Mouse (Mus musculus) limb, embryonic 11.5 days (tissue): ENCODE measurements around the gene Crym. TPM values are rescaled to one million over a fixed set of nuclear protein-coding genes. Genes with fewer than 3 reads are reported as not detected.

Experiments used
- ATAC-seq: fragments of 200-750 bp; cut with Nextera tagmentation; 2 replicates; pipeline ENCODE4 v1.8.0; 2017; ENCODE audit warnings: low read depth; ENCODE audit not compliant: insufficient number of reproducible peaks, low FRiP score, low TSS enrichment
- DNase-seq: peaks from one replicate; pipeline ENCODE4 v3.0.0-alpha.2; 2015; ENCODE audit warnings: low spot score
- H3K27ac ChIP-seq: fragments of 300-500 bp; sonication (generic); replicated peaks from 2 replicates; pipeline ENCODE4 v1.5.1; 2014; ENCODE audit warnings: low read depth, mild to moderate bottlenecking, low read length
- H3K27me3 ChIP-seq: fragments of 300-500 bp; sonication (generic); 2 replicates; pipeline ENCODE4 v1.6.1; 2014; ENCODE audit warnings: mild to moderate bottlenecking, low read length, mixed read lengths; ENCODE audit not compliant: control insufficient read depth, insufficient read depth
- H3K36me3 ChIP-seq: fragments of 300-500 bp; sonication (generic); 2 replicates; pipeline ENCODE4 v1.6.1; 2014; ENCODE audit warnings: mild to moderate bottlenecking, low read length, moderate library complexity, mixed read lengths; ENCODE audit not compliant: control insufficient read depth, insufficient read depth
- H3K4me1 ChIP-seq: fragments of 300-500 bp; sonication (generic); 2 replicates; pipeline ENCODE4 v1.6.1; 2014; ENCODE audit warnings: low read length, mixed read lengths; ENCODE audit not compliant: control insufficient read depth, insufficient read depth
- H3K4me2 ChIP-seq: fragments of 300-500 bp; sonication (generic); 2 replicates; pipeline ENCODE4 v1.6.1; 2014; ENCODE audit warnings: low read depth, mild to moderate bottlenecking, moderate library complexity; ENCODE audit not compliant: severe bottlenecking
- H3K4me3 ChIP-seq: fragments of 300-500 bp; sonication (generic); 2 replicates; pipeline ENCODE4 v1.5.1; 2014; ENCODE audit warnings: low read depth, low read length
- H3K9ac ChIP-seq: fragments of 300-500 bp; sonication (generic); 2 replicates; pipeline ENCODE4 v1.6.1; 2014; ENCODE audit warnings: mild to moderate bottlenecking, low read length
- H3K9me3 ChIP-seq: fragments of 300-500 bp; sonication (generic); 2 replicates; pipeline ENCODE4 v1.6.1; 2016; ENCODE audit warnings: low read length; ENCODE audit not compliant: control insufficient read depth
- WGBS: fragments of 180-500 bp; shearing (Covaris S2); extraction: QIAGEN DNeasy Blood & Tissue Kit; methylation state at CpG from one replicate; pipeline ENCODE4 v1.1.7; 2014; 5-methylcytosine and 5-hydroxymethylcytosine counted together
- polyA plus RNA-seq: library from polyadenylated mRNA; unstranded; fragments of >200 nt; fragmentation: Nextera tagmentation; extraction: Ambion mirVana; gene quantifications from 2 replicates; pipeline ENCODE4 v1.2.1, GENCODE M21; 2014

Gene Crym
- polyA plus RNA-seq, 1 experiment from 2014 or later, result 9.6 TPM

DNA sequence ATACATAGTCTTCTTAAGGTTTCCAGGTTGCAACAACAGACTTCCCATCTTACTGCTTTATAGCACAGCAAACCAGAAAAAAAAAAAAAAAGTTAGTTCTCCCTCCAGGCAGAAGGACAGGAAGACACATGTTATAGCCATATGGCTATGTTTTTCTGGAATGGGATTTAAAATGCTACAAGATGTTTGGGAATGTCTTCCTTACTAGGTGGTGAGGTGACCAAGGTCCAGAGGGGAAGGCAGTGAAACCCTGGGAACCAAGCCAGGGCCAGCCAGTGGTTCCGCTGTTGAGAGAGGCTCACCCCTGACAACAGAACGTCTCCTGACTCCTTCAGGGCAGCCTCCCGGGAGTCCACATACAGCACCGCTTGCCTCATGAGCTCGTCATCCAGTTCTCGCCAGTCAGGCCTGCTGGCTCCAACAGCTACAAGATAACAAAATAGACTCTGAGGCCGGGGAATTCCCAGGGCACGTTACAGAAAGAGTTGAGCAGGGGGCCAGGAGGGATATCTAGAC lies 11.7 kb downstream of the Crym start:
- Histone ChIP-seq H3K4me2 (no peak overlapping the region), H3K27ac (no peak overlapping the region), H3K9ac (no peak overlapping the region), H3K27me3 (no peaks in the 10 kb centered on the region), H3K9me3 (no peaks in the 10 kb centered on the region), H3K4me3 (no peak overlapping the region), H3K4me1 (no peaks in the 10 kb centered on the region), H3K36me3 (no peaks in the 10 kb centered on the region)
- DNase-seq (no peak), ATAC-seq (no peak)
- 71% methylated on average over 8 of the region's 8 CpGs for WGBS

DNA sequence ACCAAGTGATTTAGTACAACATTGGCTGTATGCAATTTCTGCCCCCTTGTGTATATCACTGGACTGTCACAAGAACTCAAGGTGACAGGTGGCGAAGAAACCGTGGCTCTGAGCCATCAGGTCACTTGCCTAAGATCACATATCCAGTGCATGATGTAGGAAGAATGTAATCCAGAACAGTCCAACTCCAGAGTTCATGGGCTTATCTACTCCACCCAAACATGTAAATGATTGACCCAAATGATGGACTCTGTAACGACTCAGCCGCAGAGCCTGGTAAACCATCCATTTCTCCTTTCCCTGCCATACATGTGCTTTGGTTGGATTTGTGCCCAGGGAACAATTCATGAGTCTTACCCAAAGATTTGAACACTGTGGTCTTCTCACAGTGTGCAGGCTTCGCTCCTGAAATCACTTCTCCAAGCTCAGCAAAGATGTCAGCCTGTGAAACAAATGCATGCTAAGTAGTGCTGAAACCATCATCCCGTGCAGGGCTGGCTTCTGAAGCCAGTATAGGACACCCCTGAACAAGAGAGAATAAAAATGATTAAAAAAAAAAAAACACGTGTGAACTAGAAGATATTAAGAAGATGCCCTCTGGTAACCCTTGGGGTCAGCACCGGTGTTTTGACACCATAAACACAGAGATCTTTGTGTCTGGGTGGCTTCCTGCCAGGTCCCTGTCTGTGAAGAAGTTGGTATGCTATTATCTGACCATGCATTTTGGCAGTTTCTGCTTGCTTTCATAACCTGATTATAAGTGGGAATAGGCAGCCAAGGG lies 12.4 kb downstream of the Crym start:
- Histone ChIP-seq H3K4me1 (no peaks in the 10 kb centered on the region), H3K27ac (no peak overlapping the region), H3K4me2 (no peak overlapping the region), H3K9ac (no peak overlapping the region), H3K9me3 (no peaks in the 10 kb centered on the region), H3K4me3 (no peak overlapping the region), H3K27me3 (no peaks in the 10 kb centered on the region), H3K36me3 (no peaks in the 10 kb centered on the region)
- whole genome bisulfite sequencing, result 85% methylated on average over 8 of the region's 8 CpGs
- DNase-seq, result no peak
- ATAC-seq, result no peak

DNA sequence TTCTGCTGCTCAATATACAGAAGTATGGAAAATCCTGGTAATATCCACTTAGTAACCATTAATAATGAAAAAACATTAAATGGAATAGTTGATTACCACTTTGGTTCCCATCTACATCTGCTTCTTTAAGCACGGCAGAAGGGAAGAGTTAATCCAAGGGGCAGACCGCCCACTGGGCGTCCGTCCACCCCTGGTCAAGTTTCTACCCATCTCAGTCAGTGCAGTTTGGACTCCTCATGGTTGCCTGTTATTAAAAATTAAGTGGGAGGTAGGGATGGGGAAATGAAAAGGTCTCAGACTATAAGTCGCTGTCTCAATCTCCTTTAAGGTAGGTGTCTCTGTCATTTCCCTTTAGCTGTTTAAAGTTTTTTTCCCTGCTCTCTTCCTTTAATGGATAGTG lies 13.0 kb downstream of the Crym start:
- 87% methylated on average over 5 of the region's 5 CpGs for WGBS

DNA sequence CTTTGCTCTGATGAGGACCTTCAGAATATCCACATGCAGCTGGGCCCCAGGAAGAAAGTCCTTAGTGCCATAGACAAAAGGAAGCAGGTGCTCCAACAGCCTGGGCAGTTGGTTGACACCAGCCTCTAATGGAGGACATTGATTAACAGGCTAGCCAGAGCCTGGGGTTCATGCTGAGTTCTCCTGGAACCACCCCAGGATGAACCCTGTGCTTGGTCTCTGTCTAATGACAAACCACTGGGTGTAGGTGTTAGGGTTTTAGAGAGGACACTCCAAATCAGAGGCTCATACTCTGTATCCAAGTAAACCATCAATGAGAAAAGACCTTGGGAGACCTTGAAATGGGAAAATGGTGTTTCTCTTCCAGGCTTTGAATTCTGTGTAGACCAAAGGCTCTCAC lies 19.0 kb downstream of the Crym start:
- no peak overlapping the region for H3K4me2 ChIP-seq
- DNase-seq (no peak), ATAC-seq (no peak)
- no peak overlapping the region for H3K27ac ChIP-seq
- no peak overlapping the region for H3K9ac ChIP-seq
- no peaks in the 10 kb centered on the region for H3K9me3 ChIP-seq
- no peaks in the 10 kb centered on the region for H3K27me3 ChIP-seq
- no peaks in the 10 kb centered on the region for H3K4me1 ChIP-seq
- H3K4me3 ChIP-seq, result no peak overlapping the region
- no peaks in the 10 kb centered on the region for H3K36me3 ChIP-seq

More for the DNA sequence above, 13.0 kb downstream of the Crym start:
- Histone ChIP-seq H3K36me3 (no peaks in the 10 kb centered on the region), H3K4me1 (no peaks in the 10 kb centered on the region), H3K9ac (no peak overlapping the region), H3K4me3 (no peak overlapping the region), H3K27me3 (no peaks in the 10 kb centered on the region), H3K27ac (no peak overlapping the region), H3K9me3 (no peaks in the 10 kb centered on the region), H3K4me2 (no peak overlapping the region)
- no peak for ATAC-seq
- DNase-seq, result no peak

DNA sequence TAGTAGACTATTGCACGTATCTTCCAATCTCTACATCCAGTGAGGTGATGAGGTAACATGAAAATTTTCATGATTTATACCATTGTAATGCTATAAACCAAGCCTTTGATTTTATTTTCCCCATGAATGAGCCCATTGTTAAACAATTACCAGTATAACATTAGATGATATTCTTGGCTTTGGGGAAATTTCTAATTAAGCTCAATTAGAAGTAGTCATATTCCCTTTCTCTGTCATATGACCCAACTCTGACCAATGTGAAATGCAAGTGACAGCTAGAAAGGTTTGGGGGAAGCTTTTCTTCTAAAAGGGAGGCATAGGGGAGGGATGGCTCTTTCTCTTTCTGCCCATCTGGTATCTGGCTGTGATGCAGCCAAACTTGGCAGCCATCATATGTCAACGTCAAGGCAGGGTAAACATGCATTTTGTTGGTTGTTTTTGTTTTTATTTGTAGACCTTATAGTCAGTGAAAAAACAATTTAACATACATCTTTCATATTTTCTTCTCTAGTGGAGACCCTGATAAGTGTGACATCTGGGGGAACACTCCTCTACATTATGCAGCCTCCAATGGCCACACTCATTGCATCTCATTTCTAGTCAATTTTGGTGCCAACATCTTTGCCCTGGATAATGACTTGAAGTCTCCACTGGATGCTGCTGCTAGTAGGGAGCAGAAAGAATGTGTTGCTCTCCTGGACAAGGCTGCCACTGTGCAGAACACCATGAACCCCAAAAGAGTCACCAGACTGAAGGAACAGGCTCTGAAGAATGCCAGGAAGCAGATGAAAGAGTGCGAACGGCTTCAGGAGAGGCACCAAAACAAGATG lies 20.3 kb downstream of the Crym start:
- DNase-seq, result no peak
- H3K27me3 ChIP-seq, result no peaks in the 10 kb centered on the region

DNA sequence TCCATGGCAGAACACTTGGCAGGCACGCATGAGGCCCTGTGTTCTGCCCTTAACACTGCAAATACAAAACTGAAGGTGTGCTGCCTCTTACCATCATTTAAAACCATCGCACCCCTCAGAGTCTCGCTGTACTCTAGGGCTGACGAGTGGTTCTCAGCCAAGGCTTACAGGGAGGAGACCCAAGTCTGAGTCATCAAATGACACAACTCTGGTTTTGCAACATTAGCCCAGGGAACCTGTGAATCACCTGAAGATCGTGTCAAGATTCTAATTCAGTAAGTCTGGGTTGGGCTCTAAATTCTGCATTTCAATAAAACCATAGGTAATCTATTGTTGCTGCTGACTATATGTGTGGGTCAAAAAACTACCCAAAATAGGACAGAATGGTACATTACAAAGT lies 21.4 kb downstream of the Crym start:
- H3K4me3 ChIP-seq, result no peak overlapping the region
- no peak overlapping the region for H3K27ac ChIP-seq
- no peak for DNase-seq
- WGBS, result 81% methylated on average over 5 of the region's 5 CpGs
- no peaks in the 10 kb centered on the region for H3K36me3 ChIP-seq
- no peaks in the 10 kb centered on the region for H3K4me1 ChIP-seq
- no peak for ATAC-seq
- H3K9ac ChIP-seq, result no peak overlapping the region
- no peaks in the 10 kb centered on the region for H3K27me3 ChIP-seq
- H3K9me3 ChIP-seq, result no peaks in the 10 kb centered on the region
- no peak overlapping the region for H3K4me2 ChIP-seq

More for the DNA sequence above, 20.3 kb downstream of the Crym start:
- no peak overlapping the region for H3K4me3 ChIP-seq
- no peak overlapping the region for H3K27ac ChIP-seq
- no peak for ATAC-seq
- no peaks in the 10 kb centered on the region for H3K4me1 ChIP-seq
- no peaks in the 10 kb centered on the region for H3K36me3 ChIP-seq
- no peak overlapping the region for H3K4me2 ChIP-seq
- H3K9ac ChIP-seq, result no peak overlapping the region
- H3K9me3 ChIP-seq, result no peaks in the 10 kb centered on the region
- 93% methylated on average over 4 of the region's 4 CpGs for WGBS

DNA sequence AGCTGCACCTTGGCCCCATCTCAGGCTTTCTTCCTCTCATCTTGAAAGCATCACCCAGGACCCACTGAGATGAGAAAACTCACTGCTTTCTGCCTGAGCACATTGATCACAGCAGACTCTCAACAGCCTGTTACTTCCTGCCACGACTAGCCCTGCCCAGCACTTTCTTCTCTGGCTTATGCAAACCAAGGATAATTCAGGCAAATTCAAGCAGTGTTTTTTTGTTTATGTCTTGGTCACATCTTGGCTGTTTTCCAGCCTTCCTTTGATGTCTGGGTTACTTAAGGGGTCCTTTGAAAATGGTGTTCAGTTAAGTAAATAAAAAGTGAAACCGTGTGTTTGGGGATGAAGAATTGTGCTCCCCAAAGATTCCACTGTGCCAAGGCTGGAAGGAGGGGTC lies 23.0 kb downstream of the Crym start:
- 3% methylated on average over 2 of the region's 2 CpGs for WGBS
- no peak for DNase-seq
- H3K27ac ChIP-seq, result no peak overlapping the region

DNA sequence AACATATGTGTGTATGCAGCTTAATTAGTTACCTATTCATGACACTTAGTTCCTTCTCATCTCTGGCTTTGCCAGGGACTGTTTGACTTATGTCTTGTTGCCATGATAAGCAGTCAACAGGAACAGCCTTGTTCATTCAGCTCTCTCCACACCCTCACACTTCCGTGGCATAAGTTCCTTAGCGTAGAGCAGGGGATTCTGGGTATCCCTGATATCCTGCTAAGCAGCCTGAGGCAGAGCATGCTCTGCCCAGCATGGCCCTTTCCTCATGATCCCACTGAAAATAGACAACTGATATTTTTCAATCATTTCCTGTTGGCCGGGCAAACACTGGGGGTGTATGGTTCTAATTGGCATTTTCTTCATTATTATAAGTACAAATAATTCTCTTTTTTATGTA lies 24.3 kb downstream of the Crym start:
- no peak for ATAC-seq

More for the DNA sequence above, 23.0 kb downstream of the Crym start:
- H3K9me3 ChIP-seq, result no peaks in the 10 kb centered on the region
- no peak overlapping the region for H3K4me3 ChIP-seq
- no peaks in the 10 kb centered on the region for H3K36me3 ChIP-seq
- no peaks in the 10 kb centered on the region for H3K27me3 ChIP-seq
- H3K4me2 ChIP-seq, result no peak overlapping the region
- H3K4me1 ChIP-seq, result no peaks in the 10 kb centered on the region
- no peak overlapping the region for H3K9ac ChIP-seq
- ATAC-seq, result no peak

More for the DNA sequence above, 24.3 kb downstream of the Crym start:
- 90% methylated on average over 3 of the region's 3 CpGs for WGBS
- Histone ChIP-seq H3K9ac (no peak overlapping the region), H3K9me3 (no peaks in the 10 kb centered on the region), H3K27ac (no peak overlapping the region), H3K4me1 (no peaks in the 10 kb centered on the region), H3K4me3 (no peak overlapping the region), H3K4me2 (no peak overlapping the region), H3K27me3 (no peaks in the 10 kb centered on the region), H3K36me3 (no peaks in the 10 kb centered on the region)
- no peak for DNase-seq
